Mouse (Mus musculus) left cerebral cortex, adult 2 months (tissue): ENCODE measurements around the gene Psmb2. TPM values are rescaled to one million over a fixed set of nuclear protein-coding genes. Genes with fewer than 3 reads are reported as not detected.

Source experiments
- DNase-seq, 2 experiments: peaks; one replicate each; pipeline ENCODE4 v3.0.0; 2021 to 2022; ENCODE audit warnings: low spot score in 2 of 2, mixed read lengths in 1 of 2; ENCODE audit errors: extremely low spot score in 1 of 2
- H3K27ac ChIP-seq: fragments of 200-600 bp; 2 replicates; pipeline ENCODE4 v1.8.1; 2022
- H3K4me3 ChIP-seq: fragments of 200-600 bp; 2 replicates; pipeline ENCODE4 v1.8.1; 2022
- CTCF ChIP-seq: fragments of 200-600 bp; IDR thresholded peaks from 2 replicates; pipeline ENCODE4 v1.8.1; 2022; ENCODE audit warnings: antibody characterized with exemption, mild to moderate bottlenecking, moderate library complexity
- intact Hi-C: fragments of 180-260 bp; cut with DNase I; formaldehyde crosslinking; loops from one replicate; pipeline ENCODE4 v1.15.1; 2025
- total RNA-seq, 2 experiments: library from RNA; stranded (reverse); gene quantifications; 2 replicates each; pipeline ENCODE4 v1.2.3; 2021

Psmb2 gene
- total RNA-seq, 2 experiments from 2014 or later = 90.8 to 91.9 TPM

- TF ChIP-seq CTCF = no peak
- peak in 1 of 2 experiments; percentile 17 for DNase-seq
These were observed 79.3 kb downstream of the Psmb2 start for GRCm38 (mm10) chr4:126756766-126757165.

GRCm38 (mm10) chr4:126758299-126758698, 80.9 kb downstream of the Psmb2 start:
- DNase-seq = no peak
- no peak for TF ChIP-seq CTCF
- intact Hi-C loops = no loop called here
- no peak overlapping the region for H3K4me3 ChIP-seq
- no peak overlapping the region for H3K27ac ChIP-seq

More at GRCm38 (mm10) chr4:126756766-126757165, 79.3 kb downstream of the Psmb2 start:
- no peak overlapping the region for H3K27ac ChIP-seq
- no peak overlapping the region for H3K4me3 ChIP-seq
- intact Hi-C loops = no loop called here

Other genes starting within 250 kb of the Psmb2 start
- 10 to 100 TPM; 33.6 to 45.8 TPM for gene Ago3, start 248.1 kb upstream of the Psmb2 start, total RNA-seq
- 10 to 100 TPM; 47.2 to 52.2 TPM for gene Ago1, start 209.0 kb upstream of the Psmb2 start, total RNA-seq
- gene Ago4, start 144.2 kb upstream of the Psmb2 start, total RNA-seq = 1 to 10 TPM; 7.6 to 9.6 TPM
- under 1 TPM; 0.63 to 0.75 TPM for gene Clspn, start 120.7 kb upstream of the Psmb2 start, total RNA-seq
- 10 to 100 TPM; 70.6 to 72.1 TPM for gene 5730409E04Rik, start 67.8 kb upstream of the Psmb2 start, total RNA-seq
- gene Tfap2e, start 58.6 kb downstream of the Psmb2 start, total RNA-seq = not detected
- 1,000 to 10,000 TPM in 1 of 2 experiments, 100 to 1,000 TPM in 1; 980 to 1,003 TPM for gene Ncdn, start 75.8 kb downstream of the Psmb2 start, total RNA-seq
- gene AU040320, start 75.9 kb downstream of the Psmb2 start, total RNA-seq = 10 to 100 TPM; 53.5 to 59.9 TPM